Mouse (Mus musculus) left cerebral cortex, adult 8-10 months (tissue): Measurements from ENCODE around the gene Prn. TPM values are rescaled to one million over a fixed set of nuclear protein-coding genes. Genes with fewer than 3 reads are reported as not detected.

Experiments used
- DNase-seq, 2 experiments: peaks; one replicate each; pipeline ENCODE4 v3.0.0; 2022; ENCODE audit warnings: low spot score in 2 of 2
- total RNA-seq, 4 experiments: library from RNA; stranded (reverse); gene quantifications; 2 replicates each; pipeline ENCODE4 v1.2.4; 2022

Gene Prn
- total RNA-seq, 4 experiments from 2014 or later = not detected

- DNase-seq = no peak
Measured at GRCm38 (mm10) chr2:131906266-131906665, 3.5 kb upstream of the Prn start.

- DNase-seq = no peak
Measured at GRCm38 (mm10) chr2:131906846-131907245, 2.9 kb upstream of the Prn start.

DNA sequence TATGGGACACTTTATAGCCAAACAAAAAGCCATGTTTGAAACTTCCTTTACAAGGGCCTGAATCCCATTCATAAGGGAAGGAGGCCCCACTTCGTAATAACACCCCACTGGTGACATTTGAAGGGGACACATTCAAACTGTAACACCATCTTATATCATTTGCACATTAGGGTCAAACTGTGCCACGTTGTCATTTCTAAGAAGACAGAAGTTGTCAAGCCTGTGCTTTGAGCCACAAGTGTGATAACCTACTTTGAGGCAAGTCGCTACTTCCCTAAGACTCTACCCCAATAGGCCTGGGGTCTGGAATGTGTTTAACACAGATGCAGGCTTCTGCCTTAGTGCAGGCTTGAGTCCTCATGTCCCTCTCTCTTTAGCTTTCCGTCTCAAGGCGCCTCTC lies 2.4 kb upstream of the Prn start:
- no peak for DNase-seq

- DNase-seq = no peak
Measured at GRCm38 (mm10) chr2:131908351-131908861, 1.4 kb upstream of the Prn start.

DNA sequence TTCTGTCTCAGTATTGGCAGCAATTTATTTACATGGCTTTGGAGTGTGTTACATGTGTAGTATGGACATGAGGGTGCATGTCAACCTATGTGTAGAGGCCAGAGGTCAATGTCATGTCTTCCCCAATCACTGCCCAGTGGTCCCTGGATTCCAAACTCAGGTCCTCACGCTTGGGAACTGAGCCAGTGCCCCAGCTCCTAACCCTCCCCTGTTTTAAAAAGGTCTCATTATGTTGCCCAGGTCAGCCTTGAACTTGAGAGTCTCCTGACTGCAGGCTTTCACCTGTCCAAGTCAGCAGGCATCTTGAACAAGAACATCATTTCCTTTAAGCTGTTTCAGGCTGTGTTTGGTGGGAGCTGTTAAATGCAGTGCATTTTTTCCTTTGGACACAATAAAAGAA lies 851 bp upstream of the Prn start:
- DNase-seq = no peak

GRCm38 (mm10) chr2:131910847-131911246 lies 1.1 kb downstream of the Prn start:
- DNase-seq = no peak

DNA sequence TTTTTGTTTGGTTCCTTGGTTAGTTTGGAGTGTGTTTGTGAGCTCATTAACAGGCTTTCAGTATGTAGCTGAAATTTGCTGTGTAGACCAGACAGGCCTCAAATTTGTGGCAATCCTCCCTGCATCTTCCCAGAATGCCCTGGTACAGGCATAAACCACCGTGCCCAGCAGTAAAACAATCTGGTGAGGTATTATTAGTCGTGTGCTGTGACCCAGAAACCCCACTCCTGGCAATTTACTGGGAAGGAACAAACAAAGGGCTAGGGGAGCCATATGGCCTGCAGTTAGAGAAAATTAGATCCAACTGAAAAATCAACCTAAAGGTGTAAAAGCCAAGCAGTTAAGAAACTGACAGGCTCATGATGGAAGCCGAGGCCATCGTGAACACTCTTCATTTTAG lies 1.6 kb downstream of the Prn start:
- no peak for DNase-seq

GRCm38 (mm10) chr2:131912526-131913258 lies 2.9 kb downstream of the Prn start:
- no peak for DNase-seq

DNA sequence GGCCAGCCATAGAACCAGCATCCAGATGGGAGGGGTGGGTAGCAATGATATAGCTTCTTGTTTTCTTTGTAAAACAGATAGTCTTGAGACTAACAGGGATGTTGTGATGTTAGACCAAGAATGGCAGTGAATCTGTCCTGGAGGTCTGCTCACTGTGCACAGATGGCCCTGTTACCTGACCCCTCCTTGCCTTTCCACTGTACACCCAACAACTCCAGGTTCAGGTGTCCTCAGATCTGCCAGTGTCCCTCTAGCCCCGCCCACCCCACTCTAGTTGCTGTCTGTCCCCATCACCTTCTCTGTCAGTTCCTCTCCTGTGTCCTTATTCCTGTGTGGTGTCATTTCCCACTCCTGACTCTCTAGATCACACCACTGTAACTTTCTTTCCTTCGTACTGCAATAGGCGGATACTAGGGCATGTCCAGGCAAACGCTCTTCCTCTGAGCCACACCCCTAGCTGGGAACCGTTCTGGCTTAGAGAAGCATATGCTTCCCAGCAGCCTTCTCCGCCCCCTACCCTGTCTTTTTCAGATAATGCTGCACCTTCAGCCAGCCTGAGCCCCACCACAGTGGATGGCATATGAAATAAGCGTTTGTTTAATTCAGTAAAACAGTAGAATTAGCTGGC lies 22.6 kb downstream of the Prn start:
- no peak for DNase-seq

DNA sequence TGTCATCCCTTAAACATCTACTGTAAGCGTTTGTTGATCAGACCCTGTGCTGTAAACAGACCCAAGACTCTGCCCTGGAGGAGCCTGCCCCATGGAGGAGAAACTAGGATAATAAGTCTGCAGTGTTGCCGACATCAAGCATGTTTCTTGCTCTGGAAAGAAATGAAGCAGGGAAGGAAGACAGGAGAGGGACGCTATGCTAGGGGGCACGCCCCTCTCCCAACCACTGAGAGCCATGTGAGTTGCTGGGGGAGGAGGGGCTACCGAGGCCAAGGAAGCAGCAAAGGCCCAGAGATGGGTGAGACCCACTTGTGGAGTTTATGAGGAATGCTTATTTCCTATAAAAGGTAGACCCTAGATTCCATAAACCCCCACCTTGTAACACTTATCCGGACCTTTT lies 23.3 kb downstream of the Prn start:
- no peak for DNase-seq

GRCm38 (mm10) chr2:131933598-131933997 lies 23.8 kb downstream of the Prn start:
- no peak for DNase-seq

- DNase-seq = no peak
Measured at GRCm38 (mm10) chr2:131934243-131934642, 24.5 kb downstream of the Prn start.

DNA sequence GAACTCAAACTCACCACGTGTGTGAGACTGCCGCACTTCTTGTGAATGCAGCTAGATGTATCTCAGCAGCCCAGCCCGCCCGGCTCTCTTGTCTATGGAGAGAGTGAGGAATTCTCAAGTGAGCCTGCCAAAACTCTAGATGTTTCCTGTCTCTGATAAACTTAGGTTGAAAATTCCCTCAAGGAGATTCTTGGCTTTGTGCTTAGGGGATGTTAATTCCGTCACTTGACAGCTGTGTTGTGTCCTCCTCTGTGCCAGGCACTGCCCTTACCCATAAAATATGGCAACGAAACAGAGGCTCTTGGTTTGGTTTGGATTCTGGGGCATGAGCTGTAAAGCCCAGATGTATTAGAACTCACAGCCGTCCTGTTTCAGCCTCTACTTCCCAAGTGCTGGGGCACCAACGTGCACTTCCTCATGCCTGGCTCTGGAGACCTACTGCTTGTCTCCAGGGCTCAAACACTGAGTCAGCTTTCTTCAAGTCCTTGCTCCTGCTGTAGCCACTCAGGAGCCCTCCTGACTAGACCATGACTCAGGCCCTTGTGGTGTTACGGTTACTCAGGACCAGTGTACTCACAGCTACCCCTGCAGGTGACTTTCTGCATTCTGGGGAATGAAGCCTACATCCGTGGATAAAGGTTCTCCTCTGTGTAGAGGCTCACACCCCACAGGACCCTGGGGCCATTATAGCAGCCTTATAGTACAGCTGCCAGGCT lies 25.8 kb downstream of the Prn start:
- DNase-seq = no peak

DNA sequence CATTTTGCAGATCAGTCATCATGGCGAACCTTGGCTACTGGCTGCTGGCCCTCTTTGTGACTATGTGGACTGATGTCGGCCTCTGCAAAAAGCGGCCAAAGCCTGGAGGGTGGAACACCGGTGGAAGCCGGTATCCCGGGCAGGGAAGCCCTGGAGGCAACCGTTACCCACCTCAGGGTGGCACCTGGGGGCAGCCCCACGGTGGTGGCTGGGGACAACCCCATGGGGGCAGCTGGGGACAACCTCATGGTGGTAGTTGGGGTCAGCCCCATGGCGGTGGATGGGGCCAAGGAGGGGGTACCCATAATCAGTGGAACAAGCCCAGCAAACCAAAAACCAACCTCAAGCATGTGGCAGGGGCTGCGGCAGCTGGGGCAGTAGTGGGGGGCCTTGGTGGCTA lies 26.7 kb downstream of the Prn start:
- DNase-seq = no peak

GRCm38 (mm10) chr2:131939404-131940111 lies 29.8 kb downstream of the Prn start:
- peak; percentile 37 to 49 for DNase-seq

- DNase-seq = no peak
Measured at GRCm38 (mm10) chr2:131940506-131940905, 30.7 kb downstream of the Prn start.

DNA sequence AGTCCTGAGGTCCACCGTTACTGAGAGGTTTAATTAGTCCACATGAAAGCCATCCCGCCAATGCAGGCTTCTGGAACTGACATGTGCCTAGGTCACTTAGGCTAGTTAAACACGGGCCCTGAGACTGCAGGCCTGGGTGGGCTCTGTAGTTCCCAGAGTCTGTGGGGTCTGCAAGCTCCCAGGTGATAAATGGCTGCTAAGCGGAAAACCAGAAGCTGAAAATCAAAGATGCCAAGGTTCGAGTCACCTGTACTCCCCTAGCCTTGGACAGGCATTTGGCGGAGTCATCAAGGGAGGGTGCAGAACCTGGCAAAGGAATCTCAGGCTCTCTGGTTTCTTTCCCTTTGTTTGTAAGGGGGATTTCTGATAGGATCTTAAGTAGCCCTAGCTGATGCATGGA lies 31.7 kb downstream of the Prn start:
- no peak for DNase-seq

DNA sequence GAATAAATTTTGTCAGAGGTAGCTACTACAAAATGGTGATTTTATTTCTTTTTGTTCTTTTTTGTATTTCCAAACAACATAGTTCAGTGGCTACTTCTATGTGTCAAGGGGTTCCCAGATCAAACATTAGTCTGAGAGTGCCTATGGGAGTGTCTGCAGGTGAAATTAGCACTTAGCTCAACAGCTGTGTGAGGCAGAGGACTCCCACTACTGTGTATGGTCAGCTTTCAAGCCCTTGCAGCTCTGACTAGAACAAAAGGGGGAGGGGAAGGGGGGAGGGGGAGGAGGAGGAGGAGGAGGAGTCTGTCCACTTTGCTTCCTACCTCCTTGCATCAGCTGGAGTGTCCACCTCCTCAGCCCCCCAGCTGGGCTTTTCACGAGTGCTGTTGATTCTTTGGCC lies 34.6 kb downstream of the Prn start:
- no peak for DNase-seq

DNA sequence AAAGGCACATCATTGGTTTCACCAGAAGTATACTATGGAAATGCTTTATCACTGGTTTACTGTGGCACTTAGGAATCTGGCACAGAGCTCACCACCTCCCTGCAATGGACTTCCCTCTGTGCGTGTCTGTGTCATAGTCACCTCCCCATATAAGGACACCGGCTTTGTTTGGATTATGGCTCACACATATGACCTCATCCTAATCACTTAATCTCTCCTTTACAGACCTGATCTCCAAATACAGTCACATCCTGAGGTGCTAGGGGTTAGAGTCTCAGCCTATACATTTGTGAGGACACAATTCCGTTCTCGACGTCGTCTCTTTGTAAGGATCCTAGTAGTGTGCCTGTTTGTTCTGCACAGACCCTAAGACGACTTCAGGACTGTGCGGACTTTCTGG lies 35.5 kb downstream of the Prn start:
- DNase-seq = no peak

- DNase-seq = peak in 1 of 2 experiments; percentile 4
Measured at GRCm38 (mm10) chr2:131945765-131946164, 36.0 kb downstream of the Prn start.

DNA sequence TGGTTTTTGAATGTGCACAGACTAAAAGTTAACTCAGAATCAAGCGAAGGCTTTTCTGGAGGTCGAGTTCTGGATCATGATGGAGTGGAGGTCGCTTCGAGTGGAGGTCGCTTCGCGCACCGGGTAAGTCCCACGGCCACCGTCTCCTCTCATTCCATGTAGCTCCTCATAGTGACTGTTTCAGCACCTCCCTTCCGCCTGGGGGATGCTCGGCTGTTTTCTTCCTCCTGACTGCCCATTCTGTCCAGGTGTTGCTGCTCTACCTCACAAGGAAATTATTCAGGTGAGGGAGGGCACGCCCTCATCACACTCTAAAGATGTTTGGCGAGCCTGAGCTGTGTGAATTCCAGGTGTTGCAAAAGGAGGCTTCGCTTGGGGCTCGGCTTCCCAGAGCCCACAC lies 36.6 kb downstream of the Prn start:
- peak in 1 of 2 experiments; percentile 2 for DNase-seq

- no peak for DNase-seq
Measured at GRCm38 (mm10) chr2:131948156-131948555, 38.4 kb downstream of the Prn start.
